Comparison of ENCODE assay signal across 10 mouse cellular contexts in genomic region chr10:119050017-119050685, GRCm38 (mm10).
DNase-seq lines count a peak whose midpoint lies in the region; ATAC-seq and TF ChIP-seq lines count a peak whose summit lies in the region.
"Had no signal": no experiment of that assay in that cellular context is flagged by ENCODE, and none has a peak within 500 bp of the region (broad histone marks: within the 10 kb centered on the region; RNA-seq: fewer than 3 reads in every experiment).

No protein-coding gene starts in this region.

- peaks cover 13% of the 10 kb centered on the region for H3K4me1 ChIP-seq in lung, embryonic 14.5 days (ENCODE audit: insufficient read depth)
- H3K4me1 ChIP-seq in ES-Bruce4 (ENCODE audit: control insufficient read depth, insufficient read depth, low read length), result no peaks in the 10 kb centered on the region
- H3K4me1 ChIP-seq in forebrain, embryonic 13.5 days, result peaks cover 16% of the 10 kb centered on the region

- TF ChIP-seq POLR2A in ES-Bruce4 (IDR thresholded peaks at IDR 0.05; ENCODE audit: insufficient read depth, low read length), result no peak

- no peak for ATAC-seq in lung, embryonic 14.5 days (ENCODE audit: insufficient read depth)
- ATAC-seq in hematopoietic stem cell, adult 5-6 weeks (replicated peaks in 1 of 2; ENCODE audit: insufficient read depth in 1 of 2, low FRiP score in 2 of 2, low TSS enrichment in 1 of 2, low read depth in 1 of 2, poor library complexity in 2 of 2, severe bottlenecking in 2 of 2), result peak; percentile 68 to 85
- no peak for ATAC-seq in forebrain, embryonic 13.5 days

- peak; percentile 42 for TF ChIP-seq CTCF in lung, embryonic 14.5 days (IDR thresholded peaks at IDR 0.05; ENCODE audit: low read depth)
- peak; percentile 49 for TF ChIP-seq CTCF in ES-Bruce4 (IDR thresholded peaks at IDR 0.05; ENCODE audit: low read depth, low read length)

- no peak overlapping the region for H3K27ac ChIP-seq in lung, embryonic 14.5 days (ENCODE audit: low read depth)
- no peak overlapping the region for H3K27ac ChIP-seq in ES-Bruce4 (ENCODE audit: insufficient read depth, low read length)
- no peak overlapping the region for H3K27ac ChIP-seq in forebrain, embryonic 13.5 days
- H3K27ac ChIP-seq: lung, embryonic 15.5 days had no signal

- peak; percentile 22 for DNase-seq in lung, embryonic 14.5 days
- no peak for DNase-seq in lung, postnatal 10 days
- peak; percentile 78 for DNase-seq in thymus, postnatal 0 days (ENCODE audit: low spot score)
- DNase-seq in right cerebral cortex, postnatal 14 days, result no peak
- DNase-seq in adrenal gland, postnatal 25 days, result no peak
- DNase-seq: kidney, postnatal 10 days had no signal

- H3K36me3 ChIP-seq in lung, embryonic 14.5 days (ENCODE audit: insufficient read depth), result no peaks in the 10 kb centered on the region
- H3K36me3 ChIP-seq in ES-Bruce4 (ENCODE audit: control insufficient read depth, insufficient read depth, low read length, poor library complexity, severe bottlenecking), result no peaks in the 10 kb centered on the region
- no peaks in the 10 kb centered on the region for H3K36me3 ChIP-seq in forebrain, embryonic 13.5 days (ENCODE audit: poor library complexity, severe bottlenecking)
- H3K36me3 ChIP-seq: lung, embryonic 15.5 days had no signal

- no peaks in the 10 kb centered on the region for H3K9me3 ChIP-seq in lung, embryonic 14.5 days (ENCODE audit: low read depth, low read length)
- no peaks in the 10 kb centered on the region for H3K9me3 ChIP-seq in ES-Bruce4 (replicated peaks; ENCODE audit: control insufficient read depth, insufficient read depth, low read length, poor library complexity, severe bottlenecking)
- H3K9me3 ChIP-seq in forebrain, embryonic 13.5 days (replicated peaks), result no peaks in the 10 kb centered on the region
- H3K9me3 ChIP-seq: lung, embryonic 15.5 days had no signal

- no peak for TF ChIP-seq EP300 in ES-Bruce4 (IDR thresholded peaks at IDR 0.05; ENCODE audit: insufficient read depth, low read depth, low read length)

- no peaks in the 10 kb centered on the region for H3K27me3 ChIP-seq in lung, embryonic 14.5 days (ENCODE audit: insufficient read depth, low read length)
- H3K27me3 ChIP-seq in ES-Bruce4 (ENCODE audit: control insufficient read depth, insufficient read depth, low read length, poor library complexity, severe bottlenecking), result no peaks in the 10 kb centered on the region; the same call in 1 of the 2 replicates
- H3K27me3 ChIP-seq in forebrain, embryonic 13.5 days, result no peaks in the 10 kb centered on the region
- H3K27me3 ChIP-seq: lung, embryonic 15.5 days had no signal

- H3K4me3 ChIP-seq in lung, embryonic 14.5 days (ENCODE audit: low read depth, low read length), result no peak overlapping the region
- H3K4me3 ChIP-seq in ES-Bruce4 (ENCODE audit: low read depth, low read length), result no peak overlapping the region
- H3K4me3 ChIP-seq in forebrain, embryonic 13.5 days, result no peak overlapping the region
- H3K4me3 ChIP-seq: lung, embryonic 15.5 days had no signal

- WGBS in lung, embryonic 14.5 days, result 79% methylated on average over 18 of the region's 18 CpGs
- 84% methylated on average over 18 of the region's 18 CpGs for WGBS in forebrain, embryonic 13.5 days

- H3K9ac ChIP-seq in lung, embryonic 14.5 days, result no peak overlapping the region
- H3K9ac ChIP-seq in ES-Bruce4 (ENCODE audit: low read depth, poor library complexity, severe bottlenecking), result no peak overlapping the region
- no peak overlapping the region for H3K9ac ChIP-seq in forebrain, embryonic 13.5 days
- H3K9ac ChIP-seq: lung, embryonic 15.5 days had no signal

- H3K4me2 ChIP-seq in lung, embryonic 14.5 days, result no peak overlapping the region
- no peak overlapping the region for H3K4me2 ChIP-seq in forebrain, embryonic 13.5 days
- H3K4me2 ChIP-seq: lung, embryonic 15.5 days had no signal

Comparison
In these comparisons a context has a peak if more than half of its experiments do, and no peak if none do; other contexts are left out.
1. DNase-seq: peak in lung, embryonic 14.5 days (single experiment) and thymus, postnatal 0 days (single experiment); none in lung, postnatal 10 days (single experiment), right cerebral cortex, postnatal 14 days (single experiment) and adrenal gland, postnatal 25 days (single experiment).
2. ATAC-seq: peak in hematopoietic stem cell, adult 5-6 weeks (2 of 2); none in lung, embryonic 14.5 days (single experiment) and forebrain, embryonic 13.5 days (single experiment).